Mouse (Mus musculus): ENCODE results near the gene Serpina12.

Gene Serpina12
- long read RNA-seq, experiment 1 = 0 reads
- long read RNA-seq, experiment 2 = 0 reads

GRCm38 (mm10) chr12:104044343-104044742 is at the start of gene Serpina12:
Serpina12 (minus strand) TSS chr12:104044443.
- intact Hi-C loops (cut with DNase I) = no loop called here

DNA sequence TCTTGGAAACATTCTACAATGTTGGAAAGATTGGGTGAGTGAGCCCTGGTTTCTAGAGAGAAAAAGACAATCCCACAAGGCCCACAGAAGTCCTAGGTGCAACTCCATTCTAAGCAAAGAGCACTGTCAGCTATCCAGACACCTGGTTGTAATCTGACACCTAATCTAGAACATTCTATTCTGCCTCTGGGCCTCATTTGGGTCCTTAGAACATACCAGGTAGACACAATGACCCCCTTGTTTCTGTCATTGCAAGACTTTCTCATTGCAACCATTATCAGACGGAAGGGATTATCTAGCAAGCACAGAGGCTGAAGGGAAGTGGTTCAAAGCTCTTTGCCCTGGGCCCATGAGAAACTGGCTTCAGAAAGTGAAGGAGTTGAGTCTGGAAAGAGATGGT is 47.1 kb upstream of the Serpina12 start:
- intact Hi-C loops (cut with DNase I) = no loop called here

GRCm38 (mm10) chr12:104090119-104090518 is 45.9 kb upstream of the Serpina12 start:
- intact Hi-C loops (cut with DNase I) = no loop called here

- intact Hi-C loops (cut with DNase I) = no loop called here
Observed at GRCm38 (mm10) chr12:104072286-104072685, 28.0 kb upstream of the Serpina12 start.

- intact Hi-C loops (cut with DNase I) = no loop called here
Observed at GRCm38 (mm10) chr12:104071708-104072107, 27.5 kb upstream of the Serpina12 start.

DNA sequence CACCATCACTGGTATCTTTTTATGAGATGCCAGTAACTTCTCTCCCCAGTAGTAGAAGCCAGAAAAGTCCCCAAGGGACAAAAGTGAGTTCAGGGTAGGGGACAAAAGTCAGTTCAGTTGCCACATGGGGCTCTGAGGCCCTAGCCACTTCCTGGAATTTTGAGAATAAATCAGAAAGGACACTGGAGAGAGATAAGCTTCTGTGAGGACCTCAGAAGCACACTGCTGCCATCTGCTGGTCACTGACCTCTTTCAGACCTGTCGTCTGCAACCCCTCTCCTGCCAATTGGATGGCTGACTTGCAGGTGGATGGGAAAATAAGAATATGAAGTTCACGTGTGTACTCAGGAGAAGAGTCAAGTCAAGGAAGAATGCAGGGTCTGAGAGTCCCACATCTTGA is 25.4 kb upstream of the Serpina12 start:
- intact Hi-C loops (cut with DNase I) = loop anchor here (2.0 kb wide), 1 partner anchor 73 kb away; no protein-coding TSS in a partner anchor

DNA sequence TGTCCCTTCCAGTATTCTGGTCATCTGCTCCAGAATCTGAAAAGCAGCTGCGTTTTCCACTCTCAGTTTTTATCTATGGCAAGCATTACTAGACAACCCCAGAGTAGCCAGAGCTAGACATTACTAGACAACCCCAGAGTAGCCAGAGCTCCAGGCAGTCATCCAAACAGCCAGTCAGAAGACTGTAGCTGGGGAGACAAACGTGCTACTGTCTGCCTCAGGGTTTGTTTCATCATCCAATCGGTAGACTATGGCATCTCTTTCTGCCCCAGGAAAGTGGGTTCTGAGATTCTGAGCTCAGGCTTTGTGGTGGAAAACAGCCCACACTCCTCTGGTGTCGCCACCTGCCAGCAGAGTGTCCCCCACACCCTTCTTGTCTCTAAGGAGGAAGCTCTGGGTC is 23.3 kb upstream of the Serpina12 start:
- intact Hi-C loops (cut with DNase I) = loop anchor here (2.0 kb wide), 1 partner anchor 351 kb away; no protein-coding TSS in a partner anchor

GRCm38 (mm10) chr12:104066241-104066640 is 22.0 kb upstream of the Serpina12 start:
- intact Hi-C loops (cut with DNase I) = loop anchor here (2.0 kb wide), 1 partner anchor 353 kb away; no protein-coding TSS in a partner anchor

DNA sequence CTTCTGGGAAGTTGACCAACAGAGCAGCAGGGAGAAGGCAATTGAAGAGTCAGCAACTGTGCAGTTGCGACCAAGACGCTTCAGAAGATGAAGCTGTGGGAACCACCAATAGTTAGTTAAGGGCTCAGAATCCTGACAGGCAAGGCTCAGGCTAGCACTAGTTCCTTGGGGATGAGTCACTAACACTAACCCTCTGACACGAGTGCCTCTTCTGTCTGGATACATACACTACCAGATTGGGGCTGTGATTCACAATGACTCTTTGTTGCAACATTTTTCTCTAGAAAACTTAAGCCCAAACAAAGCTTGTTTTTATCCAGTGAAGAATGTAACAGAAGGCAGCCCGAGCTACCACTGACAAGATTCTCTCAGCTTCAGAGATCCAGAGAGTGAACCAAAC is 20.8 kb upstream of the Serpina12 start:
- intact Hi-C loops (cut with DNase I) = no loop called here

GRCm38 (mm10) chr12:104064532-104064931 is 20.3 kb upstream of the Serpina12 start:
- intact Hi-C loops (cut with DNase I) = no loop called here

DNA sequence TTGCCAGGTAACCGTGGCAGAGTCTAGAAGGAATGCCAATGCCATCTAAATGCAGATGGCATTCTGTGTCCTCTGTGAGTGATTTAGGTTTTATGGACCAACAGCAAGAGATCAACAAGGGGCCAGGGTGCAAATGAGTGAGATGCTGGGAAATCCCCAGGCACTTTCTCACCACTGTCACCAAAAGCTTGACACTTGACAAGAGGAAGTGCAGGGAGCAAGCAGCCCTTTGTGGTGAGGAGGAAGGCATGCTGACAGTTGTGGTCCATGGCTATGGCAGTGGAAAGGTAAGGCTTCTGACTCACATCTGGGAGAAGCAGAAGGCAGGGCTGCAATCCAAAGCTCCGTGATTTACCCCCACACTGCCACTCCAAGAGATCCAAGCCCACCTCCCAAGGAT is 17.6 kb upstream of the Serpina12 start:
- intact Hi-C loops (cut with DNase I) = no loop called here

DNA sequence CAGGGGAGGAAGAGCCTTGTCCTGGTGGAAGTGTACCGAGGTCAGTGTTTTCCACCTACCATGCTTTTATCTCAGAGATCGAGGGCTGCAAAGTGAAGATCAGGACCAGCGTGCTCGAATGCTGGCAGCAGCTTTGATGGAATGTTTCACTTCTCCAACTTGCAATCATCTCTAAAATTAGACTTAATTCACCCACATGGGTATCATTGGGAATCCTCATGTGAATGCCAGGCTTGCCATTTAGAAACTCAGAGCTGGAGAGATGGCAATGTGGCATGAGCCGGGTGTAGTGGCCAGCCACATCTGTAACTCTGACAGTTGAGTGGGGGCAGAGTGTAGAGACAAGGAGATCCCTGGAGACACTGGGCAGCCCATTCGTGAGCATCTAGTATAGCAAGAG is 15.9 kb upstream of the Serpina12 start:
- intact Hi-C loops (cut with DNase I) = no loop called here

- intact Hi-C loops (cut with DNase I) = no loop called here
Observed at GRCm38 (mm10) chr12:104057531-104057930, 13.3 kb upstream of the Serpina12 start.

DNA sequence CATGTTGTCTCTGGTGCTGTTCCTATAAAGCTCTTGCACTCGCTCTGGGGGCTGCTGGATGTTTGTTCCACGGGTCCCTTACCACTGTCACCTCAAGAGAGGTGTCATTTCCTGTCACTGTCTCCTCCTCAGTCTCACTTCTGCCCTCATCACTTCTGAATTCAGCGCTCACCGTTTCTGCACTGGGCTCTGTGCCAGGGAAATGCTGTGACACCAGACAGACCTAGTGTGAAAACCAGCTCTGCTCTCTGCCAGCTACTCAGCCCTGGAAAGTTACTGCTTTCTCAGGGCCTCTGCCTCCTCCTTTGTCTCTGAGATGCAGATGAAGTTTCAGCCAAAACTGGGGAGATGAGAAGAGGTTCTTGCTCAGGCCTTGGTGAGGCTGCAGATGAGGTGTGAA is 12.8 kb upstream of the Serpina12 start:
- intact Hi-C loops (cut with DNase I) = no loop called here

DNA sequence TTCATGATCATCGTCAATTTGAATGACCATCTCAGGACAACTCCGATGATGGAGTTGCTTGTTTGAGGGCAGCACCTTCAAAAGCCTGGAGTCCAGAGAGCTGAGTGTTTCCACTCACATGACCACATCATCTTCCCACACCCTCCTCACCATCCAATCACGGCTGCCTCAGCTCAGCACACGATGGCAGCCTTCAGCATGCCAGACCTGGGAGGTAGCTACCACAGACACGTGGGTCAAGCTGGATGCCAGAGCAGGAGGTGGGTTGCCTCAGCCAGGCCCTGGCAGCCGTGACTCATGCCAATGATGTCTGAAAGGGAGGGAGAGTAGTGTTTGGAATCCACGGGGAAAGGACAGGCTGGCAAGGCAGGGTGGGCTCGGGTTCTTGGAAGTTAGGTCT is 11.5 kb upstream of the Serpina12 start:
- intact Hi-C loops (cut with DNase I) = no loop called here

- intact Hi-C loops (cut with DNase I) = no loop called here
Observed at GRCm38 (mm10) chr12:104053995-104054394, 9.8 kb upstream of the Serpina12 start.

- intact Hi-C loops (cut with DNase I) = no loop called here
Observed at GRCm38 (mm10) chr12:104045713-104046112, 1.5 kb upstream of the Serpina12 start.

DNA sequence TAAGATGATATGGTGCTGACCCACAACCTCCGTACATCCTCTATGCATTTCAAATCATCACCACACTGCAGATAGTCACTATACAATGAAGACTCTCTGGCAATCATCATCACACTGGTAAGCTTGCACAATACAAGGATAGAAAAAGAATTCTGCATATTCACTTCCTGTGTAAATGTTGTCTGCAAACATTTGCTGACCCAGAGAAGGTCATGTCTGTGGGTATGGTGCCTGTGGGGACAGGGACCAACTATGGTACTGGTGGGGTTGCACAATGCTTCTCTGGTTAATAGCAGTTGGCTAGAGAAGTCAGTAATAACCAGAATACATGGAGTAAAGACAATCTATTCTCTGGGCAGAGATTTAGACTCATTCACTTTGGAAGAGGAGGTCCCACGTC is 1.5 kb downstream of the Serpina12 start:
- intact Hi-C loops (cut with DNase I) = no loop called here

DNA sequence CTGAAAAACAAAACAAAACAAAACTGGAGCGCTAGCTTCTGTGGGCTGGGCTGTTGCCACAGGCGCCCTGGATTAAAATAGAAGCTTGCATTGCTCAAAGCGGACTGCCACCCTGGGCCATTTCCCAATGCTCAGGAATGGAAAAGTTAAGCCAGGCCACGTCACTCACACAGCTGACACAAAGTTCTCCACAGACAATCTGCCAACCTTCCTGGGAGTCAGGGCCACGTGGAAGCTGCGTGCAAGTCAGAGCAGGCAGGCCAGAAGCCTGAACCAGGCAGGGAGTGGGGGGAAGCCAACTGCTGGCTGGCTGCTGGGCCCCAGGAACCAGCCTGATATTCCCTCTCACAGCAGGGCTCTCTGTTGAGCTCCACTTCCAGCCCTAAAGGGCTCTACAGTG is 2.8 kb downstream of the Serpina12 start:
- intact Hi-C loops (cut with DNase I) = no loop called here

DNA sequence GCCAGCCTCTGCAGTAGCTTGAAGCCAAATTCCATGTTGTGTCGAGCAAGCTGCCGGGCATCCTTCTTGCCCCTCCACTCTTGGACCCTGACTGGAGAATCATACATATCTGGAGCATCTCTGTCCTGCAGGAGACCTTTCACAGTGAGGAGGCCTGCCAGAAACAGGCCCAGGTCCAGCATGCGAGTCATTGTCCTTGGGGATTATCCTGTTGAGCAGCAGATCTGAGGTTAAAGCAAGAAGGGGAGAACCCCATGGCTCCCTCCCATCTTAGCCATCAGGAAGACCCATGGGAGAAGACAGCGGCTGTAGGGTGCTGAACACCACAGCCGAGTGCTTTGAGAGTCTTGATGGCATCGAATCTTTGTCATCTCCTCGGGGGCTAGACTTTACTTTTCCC is 6.1 kb downstream of the Serpina12 start:
- intact Hi-C loops (cut with DNase I) = no loop called here

- intact Hi-C loops (cut with DNase I) = no loop called here
Observed at GRCm38 (mm10) chr12:104033752-104034151, 10.5 kb downstream of the Serpina12 start.

GRCm38 (mm10) chr12:104029986-104030385 is 14.3 kb downstream of the Serpina12 start:
- intact Hi-C loops (cut with DNase I) = loop anchor here (2.0 kb wide), 1 partner anchor 35 kb away; no protein-coding TSS in a partner anchor

- intact Hi-C loops (cut with DNase I) = no loop called here
Observed at GRCm38 (mm10) chr12:104015280-104015679, 29.0 kb downstream of the Serpina12 start.

GRCm38 (mm10) chr12:104013620-104014019 is 30.6 kb downstream of the Serpina12 start, which contains the start of gene Serpina9:
Serpina9 (minus strand) TSS chr12:104013755.
- intact Hi-C loops (cut with DNase I) = no loop called here
